Mouse (Mus musculus): ENCODE results near the gene Brd7. TPM values are rescaled to one million over a fixed set of nuclear protein-coding genes. Genes with fewer than 3 reads are reported as not detected.

Gene Brd7
- polyA plus RNA-seq, 1 experiment from 2014 or later: 75.2 TPM

GRCm38 (mm10) chr8:88342026-88342425 is 20.0 kb downstream of the Brd7 start:
- Histone ChIP-seq H3K27me3 (no peaks in the 10 kb centered on the region), H3K27ac (no peak overlapping the region), H3K9ac (no peak overlapping the region), H3K4me2 (no peak overlapping the region), H3K4me3 (no peak overlapping the region), H3K36me3 (ENCODE audit: poor library complexity, severe bottlenecking) (peaks cover 91% of the 10 kb centered on the region), H3K9me3 (replicated peaks) (no peaks in the 10 kb centered on the region), H3K4me1 (no peaks in the 10 kb centered on the region)
- 94% methylated on average over 4 of the region's 4 CpGs for WGBS
- ATAC-seq: no peak

DNA sequence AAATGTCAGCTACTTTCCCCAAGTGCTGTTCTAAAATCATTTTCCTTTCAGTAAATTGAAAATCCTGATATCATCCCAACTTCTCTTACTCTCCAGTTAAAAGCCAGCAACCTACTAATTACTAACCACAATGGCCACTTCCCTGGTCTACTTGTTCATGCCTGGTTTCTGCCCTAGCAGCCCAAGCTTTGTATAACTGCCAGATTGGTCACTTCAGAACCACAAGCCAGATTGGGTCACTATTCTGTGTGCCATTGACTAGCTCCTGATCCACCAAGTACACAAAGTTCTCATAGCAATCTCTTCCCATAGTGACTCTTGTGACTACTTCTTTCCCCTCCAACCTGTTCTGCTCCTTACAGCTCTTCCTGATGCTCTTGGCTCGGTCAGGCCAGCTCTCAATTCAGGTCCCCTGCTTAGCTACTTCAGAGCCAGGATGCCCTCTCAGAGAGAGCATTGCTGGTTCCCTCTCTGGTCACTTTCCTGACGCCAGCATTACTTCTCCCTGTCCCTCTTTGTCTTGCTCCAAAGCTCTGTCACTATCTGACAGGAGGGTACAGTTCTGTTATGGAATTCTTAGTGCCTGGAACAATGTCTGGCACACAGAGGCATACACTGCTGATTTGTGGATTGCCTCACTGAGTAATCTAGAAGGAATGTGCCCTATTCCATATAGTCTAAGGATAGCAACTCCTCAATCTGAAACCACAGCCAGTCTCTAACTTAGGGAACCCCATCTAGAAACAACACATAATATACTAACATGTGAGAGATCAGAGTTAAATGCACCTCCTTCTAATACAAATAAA is 21.9 kb downstream of the Brd7 start:
- 82% methylated on average over 2 of the region's 2 CpGs for WGBS
- no peak for ATAC-seq
- no peak overlapping the region for H3K27ac ChIP-seq
- no peak overlapping the region for H3K9ac ChIP-seq
- no peaks in the 10 kb centered on the region for H3K4me1 ChIP-seq
- no peak overlapping the region for H3K4me3 ChIP-seq
- H3K36me3 ChIP-seq (ENCODE audit: poor library complexity, severe bottlenecking): peaks cover 91% of the 10 kb centered on the region
- H3K9me3 ChIP-seq (replicated peaks): no peaks in the 10 kb centered on the region
- H3K27me3 ChIP-seq: no peaks in the 10 kb centered on the region
- no peak overlapping the region for H3K4me2 ChIP-seq

GRCm38 (mm10) chr8:88339221-88339620 is 22.8 kb downstream of the Brd7 start:
- no peak overlapping the region for H3K27ac ChIP-seq
- no peaks in the 10 kb centered on the region for H3K27me3 ChIP-seq
- H3K36me3 ChIP-seq (ENCODE audit: poor library complexity, severe bottlenecking): peaks cover 91% of the 10 kb centered on the region
- no peak overlapping the region for H3K4me3 ChIP-seq
- no peaks in the 10 kb centered on the region for H3K9me3 ChIP-seq (replicated peaks)
- no peaks in the 10 kb centered on the region for H3K4me1 ChIP-seq
- no peak for ATAC-seq
- no peak overlapping the region for H3K9ac ChIP-seq
- 55% methylated on average over 3 of the region's 3 CpGs for WGBS
- no peak overlapping the region for H3K4me2 ChIP-seq

- Histone ChIP-seq H3K4me2 (no peak overlapping the region), H3K4me3 (no peak overlapping the region), H3K36me3 (ENCODE audit: poor library complexity, severe bottlenecking) (peaks cover 87% of the 10 kb centered on the region), H3K9me3 (replicated peaks) (no peaks in the 10 kb centered on the region), H3K4me1 (no peaks in the 10 kb centered on the region), H3K27me3 (no peaks in the 10 kb centered on the region), H3K9ac (no peak overlapping the region), H3K27ac (no peak overlapping the region)
- no peak for ATAC-seq
- 87% methylated on average over 3 of the region's 3 CpGs for WGBS
Observed at GRCm38 (mm10) chr8:88334975-88335374, 27.0 kb downstream of the Brd7 start.

DNA sequence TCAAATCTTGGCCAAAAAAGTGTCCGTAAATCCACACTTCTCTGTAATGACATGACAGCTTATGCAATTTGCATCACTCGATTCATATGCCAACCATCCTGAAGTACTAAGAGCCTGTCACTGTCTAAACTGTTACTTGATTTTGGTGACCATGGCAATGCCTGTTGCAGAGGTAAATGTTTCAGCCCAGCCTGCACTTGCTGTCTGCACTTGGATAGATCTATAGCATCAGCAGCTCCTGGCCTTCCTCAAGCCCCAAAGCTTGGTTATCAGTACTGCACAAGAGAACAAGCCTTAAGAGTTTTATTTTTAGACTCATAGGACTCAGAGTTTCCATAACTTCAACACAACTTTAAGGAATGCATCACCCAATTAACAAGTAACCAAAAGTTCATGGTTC is 27.6 kb downstream of the Brd7 start:
- Histone ChIP-seq H3K9me3 (replicated peaks) (no peaks in the 10 kb centered on the region), H3K4me3 (no peak overlapping the region), H3K9ac (no peak overlapping the region), H3K27ac (no peak overlapping the region), H3K4me1 (no peaks in the 10 kb centered on the region), H3K4me2 (no peak overlapping the region), H3K27me3 (no peaks in the 10 kb centered on the region), H3K36me3 (ENCODE audit: poor library complexity, severe bottlenecking) (peaks cover 87% of the 10 kb centered on the region)
- no peak for ATAC-seq
- 96% methylated on average over 2 of the region's 2 CpGs for WGBS

DNA sequence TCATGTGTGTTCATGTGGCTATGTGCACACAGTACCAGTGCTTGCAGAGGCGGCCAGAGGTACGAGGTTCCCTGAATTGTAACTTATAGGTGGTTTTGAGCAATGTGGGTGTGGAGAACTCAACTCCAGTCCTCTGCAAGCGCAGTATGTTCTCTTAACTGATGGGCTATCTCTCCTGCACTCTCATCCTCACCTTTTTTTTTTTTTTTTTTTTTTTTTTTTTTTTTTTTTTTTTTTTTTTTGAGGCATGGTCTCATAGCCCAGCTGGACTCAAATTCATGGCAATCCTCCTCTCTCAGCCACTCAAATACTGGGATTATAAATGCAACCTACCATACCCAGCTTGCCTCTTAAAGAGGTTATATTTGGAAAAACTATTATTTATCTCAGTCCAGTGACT is 31.2 kb downstream of the Brd7 start:
- 96% methylated on average over 3 of the region's 3 CpGs for WGBS
- Histone ChIP-seq H3K9ac (no peak overlapping the region), H3K36me3 (ENCODE audit: poor library complexity, severe bottlenecking) (peaks cover 94% of the 10 kb centered on the region), H3K9me3 (replicated peaks) (no peaks in the 10 kb centered on the region), H3K4me3 (no peak overlapping the region), H3K4me2 (no peak overlapping the region), H3K27ac (no peak overlapping the region), H3K27me3 (no peaks in the 10 kb centered on the region), H3K4me1 (no peaks in the 10 kb centered on the region)
- ATAC-seq: no peak

DNA sequence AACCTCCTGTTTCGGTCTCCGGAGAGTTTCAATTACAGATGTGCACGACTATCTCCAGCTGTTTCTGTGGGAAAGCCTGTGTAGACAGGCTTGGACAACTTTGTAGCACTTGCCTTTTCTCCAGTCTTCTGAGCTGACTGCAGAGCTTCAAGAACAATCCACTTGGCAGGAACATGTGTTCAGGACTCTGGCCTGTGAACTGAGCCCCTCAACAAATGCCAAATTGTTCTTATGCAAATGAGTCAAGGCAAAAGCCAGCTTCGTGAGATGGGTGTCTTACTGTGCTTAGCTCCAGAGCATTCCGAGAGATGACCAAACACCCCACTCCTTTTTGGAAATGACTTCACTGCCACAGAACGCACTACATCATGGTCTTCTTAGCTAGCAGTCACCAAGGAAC is 33.3 kb downstream of the Brd7 start:
- no peak for ATAC-seq
- no peaks in the 10 kb centered on the region for H3K9me3 ChIP-seq (replicated peaks)
- no peak overlapping the region for H3K4me2 ChIP-seq
- no peaks in the 10 kb centered on the region for H3K27me3 ChIP-seq
- no peak overlapping the region for H3K9ac ChIP-seq
- 75% methylated on average over 6 of the region's 6 CpGs for WGBS
- no peaks in the 10 kb centered on the region for H3K4me1 ChIP-seq
- H3K27ac ChIP-seq: no peak overlapping the region
- H3K36me3 ChIP-seq (ENCODE audit: poor library complexity, severe bottlenecking): peaks cover 85% of the 10 kb centered on the region
- no peak overlapping the region for H3K4me3 ChIP-seq

- H3K9ac ChIP-seq: no peak overlapping the region
- H3K9me3 ChIP-seq (replicated peaks): no peaks in the 10 kb centered on the region
- H3K4me3 ChIP-seq: no peak overlapping the region
- H3K4me2 ChIP-seq: no peak overlapping the region
- peaks cover 61% of the 10 kb centered on the region for H3K36me3 ChIP-seq (ENCODE audit: poor library complexity, severe bottlenecking)
- no peak overlapping the region for H3K27ac ChIP-seq
- 94% methylated on average over 12 of the region's 12 CpGs for WGBS
- no peaks in the 10 kb centered on the region for H3K27me3 ChIP-seq
- no peaks in the 10 kb centered on the region for H3K4me1 ChIP-seq
- ATAC-seq: no peak
Observed at GRCm38 (mm10) chr8:88326328-88326727, 35.7 kb downstream of the Brd7 start.

- ATAC-seq: no peak
- WGBS: 96% methylated on average over 5 of the region's 5 CpGs
Observed at GRCm38 (mm10) chr8:88325795-88326194, 36.2 kb downstream of the Brd7 start.

GRCm38 (mm10) chr8:88325251-88325650 is 36.7 kb downstream of the Brd7 start:
- no peaks in the 10 kb centered on the region for H3K4me1 ChIP-seq
- no peak overlapping the region for H3K9ac ChIP-seq
- H3K4me2 ChIP-seq: no peak overlapping the region
- H3K4me3 ChIP-seq: no peak overlapping the region
- H3K27ac ChIP-seq: no peak overlapping the region
- H3K27me3 ChIP-seq: no peaks in the 10 kb centered on the region
- peaks cover 55% of the 10 kb centered on the region for H3K36me3 ChIP-seq (ENCODE audit: poor library complexity, severe bottlenecking)
- no peaks in the 10 kb centered on the region for H3K9me3 ChIP-seq (replicated peaks)
- 56% methylated on average over 5 of the region's 5 CpGs for WGBS
- ATAC-seq: no peak

More at GRCm38 (mm10) chr8:88325795-88326194, 36.2 kb downstream of the Brd7 start:
- no peaks in the 10 kb centered on the region for H3K9me3 ChIP-seq (replicated peaks)
- H3K27me3 ChIP-seq: no peaks in the 10 kb centered on the region
- H3K27ac ChIP-seq: no peak overlapping the region
- H3K4me3 ChIP-seq: no peak overlapping the region
- no peak overlapping the region for H3K4me2 ChIP-seq
- H3K4me1 ChIP-seq: no peaks in the 10 kb centered on the region
- H3K9ac ChIP-seq: no peak overlapping the region
- H3K36me3 ChIP-seq (ENCODE audit: poor library complexity, severe bottlenecking): peaks cover 57% of the 10 kb centered on the region

- Histone ChIP-seq H3K27ac (no peak overlapping the region), H3K9me3 (replicated peaks) (no peaks in the 10 kb centered on the region), H3K4me1 (no peaks in the 10 kb centered on the region), H3K4me2 (no peak overlapping the region), H3K9ac (no peak overlapping the region), H3K36me3 (ENCODE audit: poor library complexity, severe bottlenecking) (peaks cover 50% of the 10 kb centered on the region), H3K4me3 (no peak overlapping the region), H3K27me3 (no peaks in the 10 kb centered on the region)
- 88% methylated on average over 11 of the region's 11 CpGs for WGBS
- ATAC-seq: no peak
Observed at GRCm38 (mm10) chr8:88324760-88325159, 37.2 kb downstream of the Brd7 start.

DNA sequence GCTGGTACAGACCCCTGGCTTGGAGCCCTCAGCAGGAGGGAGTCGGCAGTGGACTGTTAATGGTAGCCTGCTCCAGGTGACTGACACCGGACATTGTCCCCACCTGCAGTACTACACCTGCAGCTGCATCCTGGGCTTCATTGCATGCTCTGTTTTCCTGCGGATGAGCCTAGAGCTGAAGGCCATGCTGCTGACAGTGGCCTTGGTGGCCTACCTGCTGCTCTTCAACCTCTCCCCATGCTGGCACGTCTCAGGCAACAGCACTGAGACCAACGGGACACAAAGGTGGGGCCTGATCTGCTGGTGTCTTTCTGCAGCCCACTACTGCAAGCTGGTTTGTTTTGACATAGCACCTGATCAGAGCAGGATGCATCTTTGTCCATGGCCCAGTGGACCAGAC is 38.5 kb downstream of the Brd7 start:
- no peaks in the 10 kb centered on the region for H3K9me3 ChIP-seq (replicated peaks)
- H3K4me2 ChIP-seq: no peak overlapping the region
- no peaks in the 10 kb centered on the region for H3K4me1 ChIP-seq
- H3K27ac ChIP-seq: no peak overlapping the region
- WGBS: 90% methylated on average over 5 of the region's 5 CpGs
- no peak overlapping the region for H3K9ac ChIP-seq
- peaks cover 39% of the 10 kb centered on the region for H3K36me3 ChIP-seq (ENCODE audit: poor library complexity, severe bottlenecking)
- no peak overlapping the region for H3K4me3 ChIP-seq
- no peak for ATAC-seq
- H3K27me3 ChIP-seq: no peaks in the 10 kb centered on the region

DNA sequence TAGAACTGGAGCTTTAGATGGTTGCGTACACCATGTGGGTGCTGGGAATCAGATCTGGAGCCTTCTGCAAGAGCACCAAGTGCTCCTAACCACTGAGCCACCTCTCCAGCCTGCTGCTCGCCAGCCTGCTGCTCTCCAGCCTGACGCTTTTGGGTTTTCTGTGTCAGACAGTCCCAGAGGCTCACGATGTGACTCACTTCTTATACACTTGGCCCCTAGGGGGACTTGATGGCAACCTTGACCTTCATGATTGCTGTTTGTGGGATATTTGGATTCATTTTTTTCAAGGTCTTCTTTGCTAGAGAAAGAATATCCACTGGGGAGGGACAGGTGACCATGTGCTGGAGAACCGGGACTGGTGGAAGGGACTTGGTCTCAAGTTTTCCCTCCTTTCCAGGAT is 40.6 kb downstream of the Brd7 start:
- no peak overlapping the region for H3K9ac ChIP-seq
- H3K27ac ChIP-seq: no peak overlapping the region
- ATAC-seq: no peak
- 92% methylated on average over 5 of the region's 5 CpGs for WGBS
- H3K4me3 ChIP-seq: no peak overlapping the region
- no peaks in the 10 kb centered on the region for H3K9me3 ChIP-seq (replicated peaks)
- peaks cover 6% of the 10 kb centered on the region for H3K4me1 ChIP-seq
- peaks cover 18% of the 10 kb centered on the region for H3K36me3 ChIP-seq (ENCODE audit: poor library complexity, severe bottlenecking)
- H3K27me3 ChIP-seq: no peaks in the 10 kb centered on the region
- H3K4me2 ChIP-seq: no peak overlapping the region
